Mouse (Mus musculus) erythroblast, embryonic 14.5 days (primary cell): ENCODE results near the gene Nfix. TPM values are rescaled to one million over a fixed set of nuclear protein-coding genes. Genes with fewer than 3 reads are reported as not detected.

Experiments used
- H3K27me3 ChIP-seq: 2 replicates; pipeline ENCODE4 v1.6.1; 2012; ENCODE audit warnings: inconsistent platforms; ENCODE audit not compliant: control insufficient read depth
- H3K36me3 ChIP-seq: 2 replicates; pipeline ENCODE4 v1.6.1; 2012; ENCODE audit warnings: mild to moderate bottlenecking, inconsistent platforms; ENCODE audit not compliant: control insufficient read depth
- H3K4me1 ChIP-seq: 2 replicates; pipeline ENCODE4 v1.6.1; 2012; ENCODE audit warnings: inconsistent platforms; ENCODE audit not compliant: control insufficient read depth
- H3K4me3 ChIP-seq: replicated peaks from 2 replicates; pipeline ENCODE3; 2012; ENCODE audit warnings: moderate library complexity, mild to moderate bottlenecking, inconsistent platforms
- H3K9me3 ChIP-seq: 2 replicates; pipeline ENCODE4 v1.6.1; 2012; ENCODE audit warnings: low read length, inconsistent platforms, mixed read lengths; ENCODE audit not compliant: control insufficient read depth
- GATA1 ChIP-seq: IDR thresholded peaks from 2 replicates; pipeline ENCODE4 v1.6.1; 2012; ENCODE audit warnings: low read length, inconsistent platforms, mixed read lengths
- TAL1 ChIP-seq: IDR thresholded peaks from 3 replicates; pipeline ENCODE4 v1.6.1; 2012; ENCODE audit warnings: low read length, inconsistent platforms, mixed read lengths
- polyA plus RNA-seq: library from polyadenylated mRNA; stranded (reverse); fragments of >175 nt; gene quantifications from 2 replicates; pipeline ENCODE4 v1.2.3, GENCODE M21; 2012

Nfix gene
- polyA plus RNA-seq, 1 experiment = 1.9 TPM

DNA sequence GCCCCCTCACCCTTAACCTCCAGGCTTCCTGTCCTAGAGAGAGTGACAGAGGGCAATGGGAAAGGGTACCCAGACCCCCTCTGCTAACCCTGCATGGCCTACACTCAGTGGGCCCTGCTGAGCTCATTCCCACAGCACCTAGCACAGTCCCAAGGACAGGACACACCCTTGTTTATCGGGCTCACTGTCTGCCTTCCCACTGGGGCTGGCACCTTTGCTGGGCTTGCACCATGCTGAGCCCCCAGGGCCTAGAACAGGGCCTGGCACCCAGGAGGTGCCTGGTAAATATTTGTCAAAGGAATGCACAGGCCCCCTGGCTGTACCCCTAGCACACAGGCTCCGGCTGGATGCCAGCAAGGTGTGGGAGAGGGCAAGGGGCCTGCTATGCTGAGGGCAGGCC, 9.6 kb downstream of the Nfix start:
- H3K9me3 ChIP-seq = peaks cover 9% of the 10 kb centered on the region; the same call in 1 of the 2 replicates
- H3K27me3 ChIP-seq = peaks cover 76% of the 10 kb centered on the region
- no peaks in the 10 kb centered on the region for H3K36me3 ChIP-seq
- H3K4me1 ChIP-seq = peaks cover 19% of the 10 kb centered on the region
- no peak overlapping the region for H3K4me3 ChIP-seq
- no peak for TF ChIP-seq TAL1
- TF ChIP-seq GATA1 = no peak

- H3K4me1 ChIP-seq = peaks cover 19% of the 10 kb centered on the region
- H3K9me3 ChIP-seq = peaks cover 9% of the 10 kb centered on the region; the same call in 1 of the 2 replicates
- no peak overlapping the region for H3K4me3 ChIP-seq
- H3K36me3 ChIP-seq = no peaks in the 10 kb centered on the region
- TF ChIP-seq TAL1 (no peak), GATA1 (no peak)
- peaks cover 78% of the 10 kb centered on the region for H3K27me3 ChIP-seq
Observed at GRCm38 (mm10) chr8:84789855-84790486, 10.2 kb downstream of the Nfix start.

DNA sequence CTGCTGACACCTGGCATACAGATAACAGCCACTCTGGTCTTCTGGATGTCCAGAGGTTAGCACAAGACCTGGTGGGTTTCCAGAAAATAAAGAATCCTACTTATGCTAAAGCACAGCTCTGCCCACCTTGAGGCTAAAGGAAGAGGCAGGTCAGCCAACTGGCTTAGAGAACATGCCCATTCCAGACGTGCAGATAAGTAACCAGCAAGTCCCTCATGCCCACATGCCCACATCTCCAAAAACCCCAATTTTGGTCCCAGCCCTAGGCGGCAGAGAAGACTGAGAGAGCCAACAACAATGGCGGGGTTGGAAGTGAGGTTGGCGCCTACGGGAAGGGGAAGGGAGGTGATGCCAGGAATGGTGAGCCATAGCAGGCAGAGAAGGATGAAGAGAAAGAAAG, 10.8 kb downstream of the Nfix start:
- H3K4me1 ChIP-seq = peaks cover 22% of the 10 kb centered on the region
- H3K4me3 ChIP-seq = no peak overlapping the region
- TF ChIP-seq GATA1 = no peak
- TF ChIP-seq TAL1 = no peak
- peaks cover 79% of the 10 kb centered on the region for H3K27me3 ChIP-seq
- H3K36me3 ChIP-seq = no peaks in the 10 kb centered on the region
- peaks cover 16% of the 10 kb centered on the region for H3K9me3 ChIP-seq

DNA sequence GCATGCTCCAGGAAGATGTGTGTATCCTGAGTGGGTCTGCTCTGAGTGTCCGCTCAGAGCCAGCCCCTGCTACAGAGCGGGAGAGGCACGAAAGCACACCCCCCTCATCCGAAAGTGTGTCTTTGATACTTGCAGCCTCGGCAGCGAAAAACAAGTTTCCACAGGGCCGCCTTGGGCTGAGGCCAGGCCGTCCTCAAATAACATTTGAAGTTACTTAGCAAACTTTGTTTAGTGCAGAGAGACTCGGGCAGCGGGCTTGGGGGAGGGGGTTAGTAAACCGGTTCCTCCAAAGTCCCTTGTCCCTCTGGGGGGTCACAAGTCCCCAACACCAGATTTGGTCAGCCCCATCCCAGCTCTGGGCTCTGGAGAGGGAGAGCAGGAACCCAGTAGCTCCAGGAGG, 11.2 kb downstream of the Nfix start:
- peaks cover 81% of the 10 kb centered on the region for H3K27me3 ChIP-seq
- TF ChIP-seq TAL1 (no peak), GATA1 (no peak)
- peaks cover 17% of the 10 kb centered on the region for H3K9me3 ChIP-seq
- no peaks in the 10 kb centered on the region for H3K36me3 ChIP-seq
- H3K4me1 ChIP-seq = peaks cover 21% of the 10 kb centered on the region
- H3K4me3 ChIP-seq = no peak overlapping the region

DNA sequence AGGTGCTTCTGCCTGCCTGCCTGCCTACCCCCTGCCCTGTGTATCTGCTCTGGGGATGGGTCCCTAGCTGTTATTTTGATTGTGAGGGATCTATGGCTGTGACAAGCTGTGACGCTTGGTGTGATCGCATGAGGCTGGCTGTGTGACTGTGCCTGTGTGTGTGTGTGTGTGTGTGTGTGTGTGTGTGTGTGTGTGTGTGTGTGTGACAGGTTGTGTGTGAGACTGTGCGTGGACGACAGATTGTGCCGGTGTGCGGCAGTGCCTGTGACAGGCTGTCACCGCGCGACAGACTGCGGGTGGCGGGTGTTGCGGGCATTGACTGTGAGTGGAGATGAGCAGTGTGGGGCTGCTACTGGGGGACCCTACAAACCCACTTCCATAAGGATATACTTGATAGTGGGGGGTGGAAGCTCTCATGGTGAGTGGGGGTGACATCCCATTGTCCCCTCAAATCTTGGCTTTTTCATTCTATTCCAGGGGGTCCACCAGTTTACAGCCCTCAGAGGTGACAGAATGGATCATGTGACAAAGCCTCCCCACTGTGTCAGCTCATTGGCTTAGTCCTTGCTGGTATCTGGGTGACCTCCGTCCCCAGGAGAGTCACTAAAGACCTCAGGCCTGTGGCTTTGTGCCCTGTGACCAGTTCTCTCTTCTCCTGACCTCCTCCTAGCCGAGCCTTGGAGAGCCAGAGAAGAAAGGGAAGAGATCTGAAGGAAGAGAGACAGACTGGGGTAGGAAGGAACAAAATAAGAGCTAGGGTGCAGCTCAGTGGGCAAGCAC, 12.4 kb downstream of the Nfix start:
- peaks cover 83% of the 10 kb centered on the region for H3K27me3 ChIP-seq
- H3K9me3 ChIP-seq = peaks cover 17% of the 10 kb centered on the region
- H3K36me3 ChIP-seq = no peaks in the 10 kb centered on the region
- no peak overlapping the region for H3K4me3 ChIP-seq
- TF ChIP-seq GATA1 (no peak), TAL1 (no peak)
- peaks cover 11% of the 10 kb centered on the region for H3K4me1 ChIP-seq

GRCm38 (mm10) chr8:84786801-84787467, 13.2 kb downstream of the Nfix start:
- H3K27me3 ChIP-seq = peaks cover 90% of the 10 kb centered on the region
- no peak for TF ChIP-seq GATA1
- TF ChIP-seq TAL1 = no peak
- no peaks in the 10 kb centered on the region for H3K36me3 ChIP-seq

DNA sequence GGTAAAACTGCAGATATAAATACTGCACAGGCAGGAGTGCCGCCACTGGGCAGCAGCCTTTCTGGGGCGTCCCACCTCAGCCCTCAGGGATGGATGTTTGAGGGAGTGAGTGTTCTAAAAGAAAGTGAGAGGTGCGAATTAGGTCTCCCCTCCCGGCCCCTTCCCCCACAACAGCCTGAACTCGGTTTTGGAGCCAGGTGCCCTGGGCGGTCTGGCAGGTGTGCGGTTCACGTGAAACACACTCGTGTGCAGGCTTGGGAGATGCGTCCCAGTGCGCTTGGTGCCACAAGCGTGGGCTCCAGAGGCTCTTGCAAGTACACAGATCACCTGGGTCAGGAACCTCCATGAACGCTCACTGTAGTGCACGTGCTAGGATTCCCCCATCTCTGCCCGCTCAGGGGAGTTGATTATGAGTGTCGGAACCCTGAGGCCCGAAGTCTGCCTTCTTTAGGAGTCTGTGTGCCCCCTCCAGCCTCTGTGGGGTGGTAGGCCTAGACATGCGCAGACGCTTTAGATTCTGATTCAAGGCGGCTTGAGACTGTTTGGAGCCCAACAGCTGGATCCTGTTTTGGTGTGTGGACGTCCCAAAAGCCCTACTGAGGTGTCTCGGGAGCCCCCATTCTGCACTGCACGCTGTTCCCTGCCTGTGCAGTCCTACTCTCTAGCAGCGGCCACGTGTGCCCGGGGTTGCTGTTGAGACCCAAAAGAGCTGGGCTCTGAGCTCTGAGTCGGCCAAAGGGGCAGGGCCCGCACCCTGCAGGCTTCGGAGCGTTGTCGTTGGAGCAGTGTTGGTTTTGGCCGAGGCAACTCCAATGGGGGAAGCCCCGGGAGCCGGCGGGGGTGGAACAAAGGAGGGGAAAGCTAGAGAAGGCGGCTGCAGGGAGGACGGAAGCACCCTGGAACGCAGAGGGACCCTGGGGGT, 14.1 kb downstream of the Nfix start:
- H3K36me3 ChIP-seq = no peaks in the 10 kb centered on the region
- TF ChIP-seq TAL1 (no peak), GATA1 (no peak)
- peaks cover 17% of the 10 kb centered on the region for H3K9me3 ChIP-seq
- H3K27me3 ChIP-seq = peaks cover 100% of the 10 kb centered on the region
- no peak overlapping the region for H3K4me3 ChIP-seq
- H3K4me1 ChIP-seq = peaks cover 11% of the 10 kb centered on the region

More at GRCm38 (mm10) chr8:84786801-84787467, 13.2 kb downstream of the Nfix start:
- Histone ChIP-seq H3K4me1 (peaks cover 11% of the 10 kb centered on the region), H3K4me3 (no peak overlapping the region), H3K9me3 (peaks cover 17% of the 10 kb centered on the region)

- Histone ChIP-seq H3K27me3 (peaks cover 100% of the 10 kb centered on the region), H3K4me1 (peaks cover 7% of the 10 kb centered on the region), H3K9me3 (peaks cover 17% of the 10 kb centered on the region), H3K36me3 (no peaks in the 10 kb centered on the region), H3K4me3 (no peak overlapping the region)
- no peak for TF ChIP-seq TAL1
- TF ChIP-seq GATA1 = no peak
Observed at GRCm38 (mm10) chr8:84785506-84785755, 14.7 kb downstream of the Nfix start.
